Mouse (Mus musculus): ENCODE measurements around the gene 2310033P09Rik.

Gene 2310033P09Rik

GRCm38 (mm10) chr11:59230144-59230760, 22.1 kb downstream of the 2310033P09Rik start:
- DNase-seq = peak; percentile 57

- no peak for DNase-seq
Measured at GRCm38 (mm10) chr11:59232797-59233196, 24.7 kb downstream of the 2310033P09Rik start.

DNA sequence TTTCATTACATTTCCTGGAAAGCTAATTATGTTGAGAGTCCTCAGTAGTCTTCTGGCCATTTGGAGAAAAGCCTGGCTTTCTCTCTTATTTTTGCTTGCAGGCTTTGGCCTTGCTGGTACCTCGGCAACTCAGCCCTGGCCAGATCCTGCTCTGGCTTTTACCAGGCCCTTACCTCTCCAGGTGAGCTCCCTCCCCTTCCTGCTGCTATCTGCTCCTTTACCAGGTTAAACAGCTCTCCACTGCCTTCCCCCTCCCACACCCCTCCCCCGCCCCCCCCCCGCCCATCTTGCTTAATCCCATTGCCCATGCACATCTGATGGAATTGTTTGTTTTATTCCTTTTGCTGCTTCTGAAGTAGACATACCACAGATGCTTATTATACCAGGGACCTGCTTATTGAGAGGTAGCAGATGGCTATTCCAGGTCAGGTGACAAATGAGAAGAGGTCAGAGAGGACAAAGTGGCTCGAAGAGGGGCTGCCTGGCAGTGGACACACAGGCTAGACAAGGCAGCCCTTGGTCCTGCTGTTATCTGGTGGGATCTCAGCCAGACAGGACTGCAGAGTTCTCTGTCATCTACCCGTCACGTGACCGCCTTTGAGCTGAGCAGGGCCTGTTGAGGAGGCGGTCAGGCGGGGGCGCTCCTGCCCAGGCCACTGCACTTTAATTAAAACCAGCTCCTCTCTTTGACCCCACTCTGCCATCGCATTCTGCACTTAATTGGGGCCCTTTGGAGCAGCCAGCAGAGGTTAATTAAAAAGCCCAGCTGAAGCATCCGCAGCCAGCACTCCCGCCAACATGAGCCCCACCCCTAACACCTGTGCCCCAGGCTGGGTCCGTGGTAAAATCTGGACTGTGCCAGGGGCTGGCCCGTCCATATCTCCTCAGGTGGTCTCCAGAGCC, 30.7 kb downstream of the 2310033P09Rik start:
- DNase-seq = peak; percentile 25

DNA sequence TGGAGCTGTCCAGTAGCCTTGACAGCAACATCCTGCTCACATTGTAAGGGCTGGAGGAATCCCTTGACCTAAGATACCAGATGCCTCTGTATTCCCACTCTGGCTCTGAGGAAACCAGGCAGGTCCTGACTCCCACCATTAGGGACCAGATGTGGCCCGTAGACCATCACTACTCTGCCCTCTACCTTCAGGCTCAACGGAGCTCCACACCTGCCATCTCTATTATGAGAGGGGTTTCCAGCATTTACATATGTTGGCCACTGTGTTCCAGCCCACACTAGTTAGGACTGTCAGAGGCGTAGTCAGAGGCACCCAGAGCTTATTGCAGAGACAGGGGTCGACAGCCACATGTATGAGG, 31.3 kb downstream of the 2310033P09Rik start:
- no peak for DNase-seq

DNA sequence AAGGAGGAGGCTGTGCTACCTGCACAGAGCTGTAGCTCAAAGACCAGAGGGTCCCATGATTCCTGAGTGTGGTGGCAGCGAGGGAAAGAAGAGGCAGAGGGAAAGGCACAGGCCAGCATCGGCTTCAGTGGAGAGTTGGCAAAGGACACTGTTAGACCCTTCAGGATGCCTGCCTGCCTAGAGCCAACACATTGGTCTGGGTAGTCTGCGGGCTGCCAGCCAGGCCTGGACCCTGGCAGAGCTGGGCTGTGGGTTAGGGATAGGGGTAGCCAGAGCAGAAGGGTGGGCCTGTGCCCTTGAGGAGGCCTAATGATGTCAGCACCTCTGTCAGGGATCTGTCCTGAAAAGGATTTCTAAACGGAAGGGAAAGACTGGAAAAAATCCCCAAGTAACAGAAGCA, 31.7 kb downstream of the 2310033P09Rik start:
- DNase-seq = no peak

GRCm38 (mm10) chr11:59241841-59242240, 33.7 kb downstream of the 2310033P09Rik start:
- no peak for DNase-seq

DNA sequence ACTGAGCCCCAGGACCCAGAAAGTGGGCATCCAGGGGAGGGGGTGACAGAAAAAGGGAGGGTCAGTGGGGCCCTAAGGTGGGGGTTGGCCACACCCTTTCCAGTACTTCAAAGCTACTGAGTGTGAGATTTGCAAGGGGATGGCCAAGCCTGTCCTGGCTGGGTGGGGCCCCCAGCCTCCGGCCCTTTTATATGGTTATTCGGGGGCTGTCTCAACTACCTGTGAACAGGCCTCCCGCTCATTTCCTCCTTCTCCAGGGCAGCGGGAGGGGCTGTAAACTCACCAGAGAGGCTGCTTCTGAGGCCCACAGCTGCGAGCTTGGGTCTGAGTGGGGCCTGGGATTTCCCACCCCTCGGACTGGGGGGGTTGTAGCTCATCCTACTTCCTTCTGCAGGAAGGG, 35.7 kb downstream of the 2310033P09Rik start:
- no peak for DNase-seq

DNA sequence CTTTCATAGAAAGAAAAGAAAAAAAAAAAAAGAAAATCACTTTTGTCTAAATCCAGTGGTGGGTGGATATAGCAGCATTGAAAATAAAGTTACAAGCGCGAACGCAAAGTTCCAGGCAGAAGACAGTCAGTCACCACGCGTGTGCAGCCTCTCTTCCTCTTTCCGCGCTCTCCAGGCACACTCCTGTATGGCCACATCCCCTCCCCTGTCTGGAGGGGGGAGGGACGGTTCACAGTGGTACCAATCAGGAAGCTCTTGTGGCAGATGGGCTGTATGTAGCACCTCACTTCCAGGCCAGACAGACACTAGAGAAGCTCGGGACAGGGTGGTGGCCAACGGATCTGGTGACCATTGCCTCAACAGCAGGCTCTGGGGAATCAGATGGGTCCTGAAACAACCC, 40.0 kb downstream of the 2310033P09Rik start:
- DNase-seq = no peak

DNA sequence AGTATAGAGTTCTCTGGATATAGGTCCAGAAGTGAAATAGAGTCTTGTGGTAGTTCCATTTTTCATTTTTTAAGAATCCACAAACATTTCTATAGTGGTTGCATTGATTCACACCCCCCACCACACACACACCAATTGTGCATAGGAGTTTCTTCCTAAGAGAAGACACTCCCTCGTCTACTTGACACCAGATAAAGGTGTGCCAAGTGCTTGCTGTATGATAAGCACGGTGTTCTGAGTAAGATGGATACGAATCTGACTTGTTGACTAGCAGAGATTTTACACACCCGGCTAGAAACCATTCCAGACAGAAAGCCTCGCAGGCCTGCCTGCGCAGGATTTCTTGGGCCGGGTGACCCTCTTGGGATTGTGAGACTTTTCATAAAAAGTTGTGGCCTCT, 51.5 kb downstream of the 2310033P09Rik start:
- DNase-seq = no peak
